Mouse (Mus musculus) hindbrain, postnatal 0 days (tissue): Measurements from ENCODE around the gene Nup43. TPM values are rescaled to one million over a fixed set of nuclear protein-coding genes. Genes with fewer than 3 reads are reported as not detected.
A peak's percentile ranks its signal among the peaks of the same experiment; 100 is the strongest.

ENCODE experiments used
- ATAC-seq: fragments of 200-750 bp; cut with Nextera tagmentation; 2 replicates; pipeline ENCODE4 v1.8.0; 2017; ENCODE audit warnings: mild to moderate bottlenecking, moderate TSS enrichment, moderate library complexity
- DNase-seq: peaks from one replicate; pipeline ENCODE4 v3.0.0-alpha.2; 2015; ENCODE audit warnings: low spot score
- H3K27ac ChIP-seq: fragments of 300-500 bp; sonication (generic); 2 replicates; pipeline ENCODE4 v1.5.1; 2014; ENCODE audit warnings: mild to moderate bottlenecking
- H3K27me3 ChIP-seq: fragments of 300-500 bp; sonication (generic); 2 replicates; pipeline ENCODE4 v1.6.1; 2014; ENCODE audit warnings: low read length, mixed read lengths; ENCODE audit not compliant: insufficient read depth
- H3K36me3 ChIP-seq: fragments of 300-500 bp; sonication (generic); 2 replicates; pipeline ENCODE4 v1.6.1; 2014; ENCODE audit warnings: low read length, mixed read lengths; ENCODE audit not compliant: insufficient read depth
- H3K4me1 ChIP-seq: fragments of 300-500 bp; sonication (generic); 2 replicates; pipeline ENCODE4 v1.6.1; 2014; ENCODE audit warnings: antibody characterized with exemption, low read length, mixed read lengths; ENCODE audit not compliant: insufficient read depth
- H3K4me2 ChIP-seq: fragments of 300-500 bp; sonication (generic); 2 replicates; pipeline ENCODE4 v1.6.1; 2014; ENCODE audit warnings: low read depth, mild to moderate bottlenecking, low read length, moderate library complexity, mixed read lengths
- H3K4me3 ChIP-seq: fragments of 300-500 bp; sonication (generic); 2 replicates; pipeline ENCODE4 v1.5.1; 2014; ENCODE audit warnings: low read length
- H3K9ac ChIP-seq: fragments of 300-500 bp; sonication (generic); replicated peaks from 2 replicates; pipeline ENCODE4 v1.6.1; 2014; ENCODE audit warnings: mild to moderate bottlenecking, low read length, moderate library complexity, mixed read lengths
- H3K9me3 ChIP-seq: fragments of 300-500 bp; sonication (generic); 2 replicates; pipeline ENCODE4 v1.6.1; 2016; ENCODE audit warnings: low read length, mixed read lengths
- CTCF ChIP-seq: IDR thresholded peaks from 2 replicates; pipeline ENCODE4 v1.5.1; 2016; ENCODE audit warnings: antibody characterized with exemption, control low read depth, low read depth
- WGBS: fragments of 180-500 bp; shearing (Covaris S2); extraction: QIAGEN DNeasy Blood & Tissue Kit; methylation state at CpG from one replicate; pipeline ENCODE4 v1.1.7; 2014; 5-methylcytosine and 5-hydroxymethylcytosine counted together
- polyA plus RNA-seq: library from polyadenylated mRNA; unstranded; fragments of >200 nt; fragmentation: Nextera tagmentation; extraction: Ambion mirVana; gene quantifications from 2 replicates; pipeline ENCODE4 v1.2.1, GENCODE M21; 2015
- total RNA-seq: library from RNA; depleted of rRNA; stranded (reverse); fragments of >200 nt; gene quantifications from 2 replicates; pipeline ENCODE4 v1.2.3, GENCODE M21; 2014

The Nup43 gene
- total and polyA plus RNA-seq, 2 experiments from 2014 or later, result 11.6 to 20.2 TPM

GRCm38 (mm10) chr10:7663159-7664026, 3.9 kb upstream of the Nup43 start:
- Histone ChIP-seq H3K4me3 (peak overlapping the region; percentile 92), H3K36me3 (no peaks in the 10 kb centered on the region), H3K27me3 (no peaks in the 10 kb centered on the region), H3K9ac (peak overlapping the region; percentile 86), H3K27ac (peak overlapping the region; percentile 97), H3K4me1 (peaks cover 4% of the 10 kb centered on the region; the same call in 1 of the 2 replicates), H3K9me3 (no peaks in the 10 kb centered on the region), H3K4me2 (peak overlapping the region; percentile 87)
- ATAC-seq (peak; percentile 94), DNase-seq (peak; percentile 96)
- no peak for TF ChIP-seq CTCF
- WGBS, result 2% methylated on average over 60 of the region's 64 CpGs

GRCm38 (mm10) chr10:7664027-7664526, 3.2 kb upstream of the Nup43 start:
- no peak for TF ChIP-seq CTCF
- Histone ChIP-seq H3K4me2 (peak overlapping the region; percentile 87), H3K27me3 (no peaks in the 10 kb centered on the region), H3K27ac (peak overlapping the region; percentile 97), H3K36me3 (no peaks in the 10 kb centered on the region), H3K4me3 (peak overlapping the region; percentile 92), H3K9me3 (no peaks in the 10 kb centered on the region), H3K9ac (peak overlapping the region; percentile 86), H3K4me1 (peaks cover 4% of the 10 kb centered on the region; the same call in 1 of the 2 replicates)
- no peak for ATAC-seq
- WGBS, result 70% methylated on average over 6 of the region's 6 CpGs
- DNase-seq, result no peak

GRCm38 (mm10) chr10:7664889-7665288, 2.4 kb upstream of the Nup43 start:
- no peak for TF ChIP-seq CTCF
- H3K4me1 ChIP-seq, result peaks cover 4% of the 10 kb centered on the region; the same call in 1 of the 2 replicates
- DNase-seq (no peak), ATAC-seq (no peak)
- no peak overlapping the region for H3K4me3 ChIP-seq
- no peaks in the 10 kb centered on the region for H3K27me3 ChIP-seq
- WGBS, result 88% methylated on average over 1 of the region's 1 CpGs
- H3K27ac ChIP-seq, result no peak overlapping the region
- no peaks in the 10 kb centered on the region for H3K9me3 ChIP-seq
- no peak overlapping the region for H3K9ac ChIP-seq
- no peak overlapping the region for H3K4me2 ChIP-seq
- no peaks in the 10 kb centered on the region; the same call in 1 of the 2 replicates for H3K36me3 ChIP-seq

GRCm38 (mm10) chr10:7673673-7674072, 6.4 kb downstream of the Nup43 start:
- DNase-seq (peak; percentile 55), ATAC-seq (0 out of 2 replicates have a peak, but pooled peaks have one; percentile 49)
- H3K36me3 ChIP-seq, result peaks cover 17% of the 10 kb centered on the region; the same call in 1 of the 2 replicates
- 68% methylated on average over 1 of the region's 1 CpGs for WGBS
- H3K4me1 ChIP-seq, result no peaks in the 10 kb centered on the region
- H3K4me2 ChIP-seq, result no peak overlapping the region
- H3K27ac ChIP-seq, result no peak overlapping the region
- H3K27me3 ChIP-seq, result no peaks in the 10 kb centered on the region
- H3K4me3 ChIP-seq, result no peak overlapping the region
- no peaks in the 10 kb centered on the region for H3K9me3 ChIP-seq
- TF ChIP-seq CTCF, result peak; percentile 59
- no peak overlapping the region for H3K9ac ChIP-seq

GRCm38 (mm10) chr10:7680731-7681301, 13.5 kb downstream of the Nup43 start, which contains the start of the genes Pcmt1 and Lats1:
Pcmt1 (minus strand) TSS chr10:7681136.
Lats1 (plus strand) TSS chr10:7681214.
- peak; percentile 87 for ATAC-seq

GRCm38 (mm10) chr10:7681343-7682025, 14.2 kb downstream of the Nup43 start:
- peak overlapping the region; percentile 86 for H3K4me2 ChIP-seq
- H3K4me1 ChIP-seq, result peaks cover 19% of the 10 kb centered on the region
- DNase-seq, result peak; percentile 80
- 1% methylated on average over 54 of the region's 64 CpGs for WGBS
- H3K27me3 ChIP-seq, result no peaks in the 10 kb centered on the region
- peak overlapping the region; percentile 100 for H3K9ac ChIP-seq
- H3K27ac ChIP-seq, result peak overlapping the region; percentile 99
- TF ChIP-seq CTCF, result peak; percentile 59
- H3K4me3 ChIP-seq, result peak overlapping the region; percentile 95
- no peaks in the 10 kb centered on the region for H3K9me3 ChIP-seq
- peak; percentile 87 for ATAC-seq
- peaks cover 12% of the 10 kb centered on the region; the same call in 1 of the 2 replicates for H3K36me3 ChIP-seq

More at GRCm38 (mm10) chr10:7680731-7681301, 13.5 kb downstream of the Nup43 start, which contains the start of the genes Pcmt1 and Lats1:
- 1% methylated on average over 65 of the region's 65 CpGs for WGBS
- Histone ChIP-seq H3K4me3 (peak within 1 kb of the TSS; percentile 95), H3K4me1 (peaks cover 19% of the 10 kb centered on the region), H3K27ac (peak within 1 kb of the TSS; percentile 99), H3K4me2 (peak within 1 kb of the TSS; percentile 86), H3K36me3 (peaks cover 13% of the 10 kb centered on the region; the same call in 1 of the 2 replicates), H3K9me3 (no peaks in the 10 kb centered on the region), H3K9ac (peak within 1 kb of the TSS; percentile 100), H3K27me3 (no peaks in the 10 kb centered on the region)
- no peak for TF ChIP-seq CTCF
- peak; percentile 92 for DNase-seq
